Mouse (Mus musculus): Measurements from ENCODE around the gene Sult2a2.
"Not testable (repeated sequence)": the region's sequence is repeated elsewhere in the genome, so short reads cannot be mapped to it uniquely, and the experiment has no call there.

Gene Sult2a2

DNA sequence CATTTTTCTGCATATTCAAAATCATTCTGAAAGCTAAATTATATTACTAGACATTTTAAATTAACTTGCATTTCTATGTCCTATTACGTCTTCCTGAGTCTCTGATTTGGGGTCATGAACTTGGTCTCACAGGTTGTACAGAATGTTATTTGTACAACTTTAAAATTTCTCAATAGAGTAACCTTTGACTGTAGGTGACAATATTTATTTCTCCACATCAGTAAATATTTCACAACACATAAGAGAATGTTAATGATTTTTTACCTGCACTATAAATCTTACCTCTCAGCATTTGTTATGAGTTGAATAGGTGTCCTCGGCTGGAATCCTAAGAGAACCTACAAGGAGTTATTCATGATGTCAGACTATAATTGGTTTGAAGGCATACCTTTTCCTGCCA is at the start of gene Sult2a2:
TSS of gene Sult2a2 (plus strand) at position 301 of the 400 bp plus-strand sequence.
- not testable (repeated sequence) for DNase-seq

DNA sequence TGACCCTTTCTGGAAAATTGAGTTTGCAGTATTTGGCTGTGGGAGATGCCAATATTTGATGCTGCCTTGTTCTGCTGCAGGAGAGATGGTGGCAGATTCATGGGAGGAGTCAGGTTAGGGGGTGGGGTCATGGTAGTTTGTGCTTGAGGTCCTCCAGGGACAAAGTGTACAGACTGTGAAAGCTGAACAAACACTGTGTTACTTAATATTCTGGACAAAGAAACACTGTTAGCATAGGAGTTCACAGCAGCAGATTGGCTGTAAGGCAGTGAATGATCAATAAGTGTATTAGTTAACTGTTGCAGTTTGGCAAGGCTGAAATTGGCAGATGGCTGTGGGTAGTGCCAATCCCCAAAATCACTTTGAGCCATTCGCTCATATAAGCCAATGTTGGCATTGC is 80.6 kb downstream of the Sult2a2 start:
- no peak for DNase-seq
